Mouse (Mus musculus) myocyte (in vitro differentiated cells): ENCODE results near the gene Lax1. TPM values are rescaled to one million over a fixed set of nuclear protein-coding genes. Genes with fewer than 3 reads are reported as not detected.

Source experiments
- H3K27me3 ChIP-seq: one replicate; pipeline ENCODE4 v1.6.1; 2011; ENCODE audit not compliant: control insufficient read depth, insufficient read depth, insufficient read length
- H3K36me3 ChIP-seq: one replicate; pipeline ENCODE4 v1.6.1; 2011; ENCODE audit not compliant: control insufficient read depth, insufficient read depth
- H3K4me2 ChIP-seq: one replicate; pipeline ENCODE4 v1.6.1; 2011; ENCODE audit warnings: low read depth, control low read depth
- H3K4me3 ChIP-seq: one replicate; pipeline ENCODE4 v1.5.1; 2011; ENCODE audit warnings: mild to moderate bottlenecking, control low read depth, moderate library complexity
- H3K79me2 ChIP-seq: one replicate; pipeline ENCODE4 v1.6.1; 2011; ENCODE audit not compliant: control insufficient read depth, insufficient read depth
- H3ac ChIP-seq: one replicate; pipeline ENCODE4 v1.6.1; 2011; ENCODE audit not compliant: control insufficient read depth, insufficient read length
- CEBPB ChIP-seq: IDR thresholded peaks from 2 replicates; pipeline ENCODE4 v1.6.1; 2011; ENCODE audit warnings: mild to moderate bottlenecking, moderate library complexity; ENCODE audit not compliant: poor library complexity, insufficient read depth, severe bottlenecking
- E2F4 ChIP-seq: IDR thresholded peaks from one replicate; pipeline ENCODE4 v1.6.1; 2011; ENCODE audit warnings: mild to moderate bottlenecking, control low read depth, moderate library complexity; ENCODE audit not compliant: insufficient read depth
- MAX ChIP-seq: IDR thresholded peaks from one replicate; pipeline ENCODE4 v1.6.1; 2011; ENCODE audit warnings: low read depth, mild to moderate bottlenecking, control low read depth
- MYOD1 ChIP-seq, 3 experiments: IDR thresholded peaks; one replicate each; pipeline ENCODE4 v1.6.1; 2011; ENCODE audit warnings: control low read depth in 2 of 3, low read depth in 2 of 3, mild to moderate bottlenecking in 2 of 3, moderate library complexity in 1 of 3; ENCODE audit not compliant: insufficient read length in 2 of 3, control insufficient read depth in 1 of 3
- MYOG ChIP-seq, 3 experiments: IDR thresholded peaks; one replicate each; pipeline ENCODE4 v1.6.1; 2011; ENCODE audit warnings: control low read depth in 2 of 3, low read depth in 2 of 3, mild to moderate bottlenecking in 2 of 3; ENCODE audit not compliant: insufficient read length in 2 of 3, control insufficient read depth in 1 of 3, insufficient read depth in 1 of 3
- POLR2A ChIP-seq: IDR thresholded peaks from one replicate; pipeline ENCODE4 v1.6.1; 2011; ENCODE audit warnings: low read depth, mild to moderate bottlenecking, control low read depth, moderate library complexity; ENCODE audit not compliant: insufficient read length
- POLR2AphosphoS2 ChIP-seq: IDR thresholded peaks from one replicate; pipeline ENCODE4 v1.6.1; 2011; ENCODE audit warnings: low read depth, control low read depth; ENCODE audit not compliant: insufficient read length
- REST ChIP-seq: IDR thresholded peaks from one replicate; pipeline ENCODE4 v1.6.1; 2011; ENCODE audit warnings: mild to moderate bottlenecking, control low read depth, moderate library complexity; ENCODE audit not compliant: insufficient read depth, insufficient read length
- SRF ChIP-seq: IDR thresholded peaks from one replicate; pipeline ENCODE4 v1.6.1; 2011; ENCODE audit warnings: low read depth; ENCODE audit not compliant: control insufficient read depth, insufficient read length
- TCF12 ChIP-seq: IDR thresholded peaks from one replicate; pipeline ENCODE4 v1.6.1; 2011; ENCODE audit warnings: mild to moderate bottlenecking, control low read depth; ENCODE audit not compliant: poor library complexity, insufficient read depth, severe bottlenecking
- TCF3 ChIP-seq: IDR thresholded peaks from one replicate; pipeline ENCODE4 v1.6.1; 2011; ENCODE audit warnings: low read depth, control low read depth; ENCODE audit not compliant: insufficient read length
- USF1 ChIP-seq: IDR thresholded peaks from one replicate; pipeline ENCODE4 v1.6.1; 2011; ENCODE audit warnings: low read depth, mild to moderate bottlenecking, control low read depth, moderate library complexity
- polyA plus RNA-seq: library from polyadenylated mRNA; unstranded; fragments of >200 nt; fragmentation: generic; extraction: Trizol; gene quantifications from one replicate; pipeline ENCODE4 v1.2.1, GENCODE M21; 2012; ENCODE audit warnings: missing spikeins

Lax1 gene
- polyA plus RNA-seq, 1 experiment: 0.05 TPM

DNA sequence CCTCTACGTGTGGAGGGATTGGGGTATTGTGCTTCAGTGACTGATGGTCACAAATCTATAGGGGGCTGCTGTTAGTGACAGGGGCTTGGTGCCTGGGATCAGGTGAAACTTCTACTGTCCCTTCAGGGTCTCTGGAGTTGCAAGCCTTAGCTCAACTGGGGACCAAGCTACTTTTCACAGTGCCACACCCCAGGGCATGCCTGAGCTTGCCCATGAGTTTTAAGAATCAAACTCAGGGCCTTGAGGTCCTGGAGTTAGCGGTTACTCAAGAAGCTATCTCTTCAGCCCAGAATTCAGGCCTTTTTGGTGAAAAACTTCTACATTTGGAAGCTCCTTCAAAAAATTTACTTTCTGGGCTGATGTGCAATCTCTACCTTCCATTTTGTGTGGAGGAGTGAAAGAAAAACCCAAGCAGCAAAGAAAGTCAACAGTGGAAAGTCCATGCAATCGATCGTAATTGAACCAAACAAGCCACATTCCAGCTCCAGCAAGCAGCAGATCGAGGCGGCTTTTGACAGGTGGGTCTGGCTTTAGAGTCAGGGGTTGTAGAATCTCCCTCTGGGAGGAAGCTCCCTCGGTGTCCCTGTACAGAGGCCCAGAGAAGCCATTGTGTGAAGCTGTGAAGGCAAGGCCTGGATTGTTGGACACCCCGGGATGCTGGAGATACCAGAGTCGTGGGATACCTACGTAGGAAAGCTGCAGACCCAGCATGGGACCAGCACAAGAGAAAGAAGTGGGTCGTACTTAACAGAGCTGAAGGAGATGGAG lies 25.5 kb downstream of the Lax1 start:
- Histone ChIP-seq H3K36me3 (no peaks in the 10 kb centered on the region), H3K4me2 (no peak overlapping the region), H3K27me3 (no peaks in the 10 kb centered on the region), H3K79me2 (peaks cover 14% of the 10 kb centered on the region), H3K4me3 (no peak overlapping the region), H3ac (no peak overlapping the region)
- no peak for TF ChIP-seq SRF
- no peak for TF ChIP-seq E2F4
- TF ChIP-seq MYOG (IDR thresholded peaks at IDR 0.05; ENCODE audit: control insufficient read depth in 1 of 3, insufficient read depth in 1 of 3, insufficient read length in 2 of 3, low read depth in 2 of 3): no peak
- no peak for TF ChIP-seq MYOD1 (IDR thresholded peaks at IDR 0.05; ENCODE audit: control insufficient read depth in 1 of 3, insufficient read length in 2 of 3, low read depth in 2 of 3)
- TF ChIP-seq REST: no peak
- TF ChIP-seq POLR2AphosphoS2: no peak
- no peak for TF ChIP-seq TCF3
- TF ChIP-seq CEBPB: no peak
- TF ChIP-seq TCF12: no peak
- TF ChIP-seq POLR2A: no peak

DNA sequence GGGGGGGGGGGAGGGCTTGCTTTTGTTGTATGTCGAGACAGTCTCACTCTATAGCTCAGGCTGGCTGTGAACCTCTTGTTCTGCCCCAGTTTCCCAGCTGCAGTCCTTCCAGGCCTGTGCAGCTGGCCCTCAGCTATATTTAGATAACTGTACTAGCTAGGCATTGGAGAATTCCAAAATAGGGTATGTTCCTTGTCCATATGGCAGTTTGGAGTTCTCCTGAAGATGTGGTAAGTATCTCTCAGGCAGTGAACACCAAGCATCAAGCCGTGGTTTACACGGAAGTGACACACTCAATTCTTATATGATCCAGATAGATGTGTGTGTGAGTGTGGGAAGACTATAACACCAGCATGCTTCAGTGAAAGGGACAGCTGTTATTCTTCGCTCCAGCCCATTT lies 26.5 kb downstream of the Lax1 start:
- H3K27me3 ChIP-seq: no peaks in the 10 kb centered on the region
- peak in 2 of 3 experiments; percentile 18 to 21 for TF ChIP-seq MYOD1 (IDR thresholded peaks at IDR 0.05; ENCODE audit: control insufficient read depth in 1 of 3, insufficient read length in 2 of 3, low read depth in 2 of 3)
- no peak for TF ChIP-seq E2F4
- TF ChIP-seq SRF: peak; percentile 7
- TF ChIP-seq REST: no peak
- TF ChIP-seq MYOG (IDR thresholded peaks at IDR 0.05; ENCODE audit: control insufficient read depth in 1 of 3, insufficient read depth in 1 of 3, insufficient read length in 2 of 3, low read depth in 2 of 3): peak in 1 of 3 experiments; percentile 32

GRCm38 (mm10) chr1:133662941-133663340 lies 27.0 kb downstream of the Lax1 start:
- Histone ChIP-seq H3K36me3 (peaks cover 10% of the 10 kb centered on the region), H3ac (no peak overlapping the region), H3K4me3 (no peak overlapping the region), H3K4me2 (no peak overlapping the region), H3K79me2 (peaks cover 28% of the 10 kb centered on the region), H3K27me3 (no peaks in the 10 kb centered on the region)
- TF ChIP-seq TCF12: no peak
- no peak for TF ChIP-seq MAX
- TF ChIP-seq E2F4: no peak
- TF ChIP-seq REST: no peak
- no peak for TF ChIP-seq SRF
- no peak for TF ChIP-seq MYOG (IDR thresholded peaks at IDR 0.05; ENCODE audit: control insufficient read depth in 1 of 3, insufficient read depth in 1 of 3, insufficient read length in 2 of 3, low read depth in 2 of 3)

More for the DNA sequence above, 26.5 kb downstream of the Lax1 start:
- no peak overlapping the region for H3K4me2 ChIP-seq
- no peak overlapping the region for H3K4me3 ChIP-seq
- H3ac ChIP-seq: no peak overlapping the region
- H3K79me2 ChIP-seq: peaks cover 24% of the 10 kb centered on the region
- H3K36me3 ChIP-seq: peaks cover 6% of the 10 kb centered on the region

DNA sequence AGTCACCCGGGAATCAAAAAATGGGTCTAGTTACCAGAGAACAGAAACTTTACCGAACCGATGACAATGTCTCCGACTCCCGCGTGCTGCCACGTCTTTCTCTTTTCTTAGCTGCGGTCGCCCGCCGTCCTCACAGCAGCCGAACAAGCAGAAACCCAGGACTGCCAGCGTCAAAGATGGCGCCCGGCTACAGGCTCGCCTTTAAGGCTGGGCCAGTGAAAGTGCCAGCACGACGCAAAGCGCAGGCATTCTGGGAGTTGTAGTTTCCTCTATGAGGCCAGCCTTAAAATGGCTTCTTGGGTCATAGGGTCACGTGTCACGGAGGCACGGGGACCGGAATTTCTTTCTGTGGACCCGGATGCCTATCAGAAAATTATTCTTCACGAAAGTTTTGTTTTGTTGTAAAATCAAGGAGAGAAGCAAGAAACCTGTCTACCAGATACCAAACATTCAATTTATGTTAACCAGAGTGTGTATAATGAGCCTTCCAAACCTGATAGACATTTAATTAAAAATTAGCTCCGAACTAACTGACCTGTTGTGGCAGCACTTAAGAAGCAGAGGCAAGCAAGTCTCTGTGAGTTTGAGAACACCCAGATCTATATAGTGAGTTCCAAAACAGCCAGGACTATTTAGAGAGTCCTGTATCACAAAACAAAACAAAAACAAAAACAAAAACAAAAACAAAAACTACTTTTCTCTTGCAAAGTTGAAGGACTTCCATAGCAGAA lies 28.5 kb downstream of the Lax1 start, which contains the start of gene Gm38394:
TSS of gene Gm38394 (minus strand) at position 116 of the 731 bp plus-strand sequence.
- peaks cover 23% of the 10 kb centered on the region for H3K36me3 ChIP-seq
- H3ac ChIP-seq: peak within 1 kb of the TSS; percentile 5
- H3K79me2 ChIP-seq: peaks cover 44% of the 10 kb centered on the region
- no peak for TF ChIP-seq TCF12
- TF ChIP-seq USF1: peak; percentile 97
- TF ChIP-seq POLR2AphosphoS2: peak; percentile 73
- no peak for TF ChIP-seq E2F4
- peak; percentile 54 for TF ChIP-seq SRF
- no peak for TF ChIP-seq CEBPB
- no peak for TF ChIP-seq TCF3
- no peak for TF ChIP-seq MYOD1 (IDR thresholded peaks at IDR 0.05; ENCODE audit: control insufficient read depth in 1 of 3, insufficient read length in 2 of 3, low read depth in 2 of 3)
- peak; percentile 70 for TF ChIP-seq POLR2A
- no peak for TF ChIP-seq MAX
- peak within 1 kb of the TSS; percentile 66 for H3K4me3 ChIP-seq
- peak within 1 kb of the TSS; percentile 89 for H3K4me2 ChIP-seq
- H3K27me3 ChIP-seq: no peaks in the 10 kb centered on the region
